Mouse (Mus musculus) adipocyte (in vitro differentiated cells): Measurements from ENCODE around the gene Sel1l2.

Experiments used
- DNase-seq: peaks from one replicate; pipeline ENCODE4 v3.0.0-alpha.2; 2016; ENCODE audit warnings: low spot score

The Sel1l2 gene

GRCm38 (mm10) chr2:140389525-140389924, at the start of gene Sel1l2:
Gene Sel1l2, minus strand, starts transcription at chr2:140389706.
- DNase-seq, result no peak

- DNase-seq, result no peak
Measured at GRCm38 (mm10) chr2:140439081-140439480, 49.6 kb upstream of the Sel1l2 start.

- DNase-seq, result peak; percentile 57
Measured at GRCm38 (mm10) chr2:140427283-140427682, 37.8 kb upstream of the Sel1l2 start.

GRCm38 (mm10) chr2:140425844-140426243, 36.3 kb upstream of the Sel1l2 start:
- DNase-seq, result no peak

DNA sequence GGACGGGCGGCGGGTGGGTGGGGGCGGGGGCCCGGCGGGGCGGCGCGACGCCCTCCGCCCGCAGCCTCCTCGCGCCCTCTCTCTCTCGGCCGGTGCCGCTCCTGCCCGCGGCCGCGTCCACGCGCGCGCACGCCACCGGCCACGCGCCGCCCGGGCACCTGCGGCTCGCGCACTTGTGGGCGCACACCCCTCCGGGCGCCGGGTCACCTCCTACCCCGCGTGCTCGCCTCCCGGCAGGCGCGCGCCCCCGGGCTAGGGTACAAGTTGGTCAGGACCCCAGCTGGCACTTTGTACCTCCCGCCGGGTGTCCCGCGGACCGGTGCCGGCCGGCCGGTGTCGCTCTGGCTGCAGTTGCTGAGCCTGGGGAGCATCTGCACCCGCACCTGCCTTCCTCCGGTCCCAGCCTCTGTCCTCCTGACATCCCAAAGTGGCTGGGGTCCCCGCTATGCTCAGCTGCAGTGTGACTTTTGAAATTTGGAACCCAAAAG, 6.3 kb upstream of the Sel1l2 start:
- no peak for DNase-seq

DNA sequence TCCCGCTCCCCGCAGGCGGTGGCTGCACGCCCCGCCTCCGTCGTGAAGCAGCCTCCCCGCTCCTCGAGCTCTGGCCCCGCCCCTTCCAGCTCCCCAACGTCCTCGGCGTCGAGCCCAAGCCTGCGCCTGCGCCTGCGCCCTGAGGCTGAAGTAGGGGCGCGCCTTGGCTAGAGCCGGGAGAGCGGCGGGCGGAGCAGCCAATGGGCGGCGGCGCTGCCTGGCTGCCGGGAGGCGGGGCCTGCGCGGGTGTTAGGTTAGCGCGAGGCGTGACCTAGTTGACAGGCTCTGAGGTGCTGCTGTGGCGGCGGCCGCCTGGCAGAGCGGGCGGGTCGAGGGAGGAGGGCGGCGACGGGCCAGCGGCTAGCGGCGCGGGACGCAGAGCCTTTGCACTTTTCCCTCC, 5.7 kb upstream of the Sel1l2 start, which contains the start of gene Macrod2:
Macrod2 (plus strand) TSS at position 131 of the 400 bp plus-strand sequence.
- DNase-seq, result peak; percentile 95

DNA sequence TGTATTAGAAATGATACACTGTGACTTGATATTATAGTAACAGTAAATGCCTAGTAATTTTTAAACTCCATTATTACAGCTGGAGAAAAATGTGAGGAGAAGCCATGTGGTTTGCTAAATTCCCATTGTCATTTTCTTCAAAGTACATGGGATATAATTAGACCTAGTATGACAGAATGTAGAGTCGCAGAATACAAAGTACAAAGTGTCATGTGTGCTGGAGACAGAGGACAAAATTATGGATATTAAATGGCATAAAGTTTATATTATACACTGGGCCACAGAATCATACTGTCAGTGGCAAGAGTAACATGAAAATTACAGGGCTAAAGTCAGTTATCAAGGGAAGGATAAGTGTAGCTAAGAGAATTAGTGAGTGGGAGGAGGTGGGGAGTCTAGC, 24.7 kb downstream of the Sel1l2 start:
- no peak for DNase-seq

GRCm38 (mm10) chr2:140359905-140360304, 29.6 kb downstream of the Sel1l2 start:
- DNase-seq, result no peak

DNA sequence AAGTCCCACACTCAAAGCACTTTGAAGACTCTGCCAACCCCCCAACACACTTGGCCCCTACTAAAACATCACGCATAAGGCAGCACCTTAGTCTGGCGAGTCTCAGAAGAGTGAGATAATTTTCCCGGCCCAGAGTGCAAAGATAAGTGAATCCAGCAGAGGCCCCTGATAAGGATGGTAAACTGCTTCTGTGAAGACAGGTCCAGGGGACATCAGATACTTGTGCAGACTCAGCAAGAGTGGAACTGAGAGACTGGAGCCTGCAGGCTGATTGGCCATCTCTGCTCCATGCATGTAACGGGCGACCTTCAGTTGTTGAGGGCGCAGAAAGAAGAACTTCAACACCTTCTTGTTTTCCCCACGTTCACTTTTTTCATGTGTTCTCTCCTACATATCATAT, 47.1 kb downstream of the Sel1l2 start:
- no peak for DNase-seq

DNA sequence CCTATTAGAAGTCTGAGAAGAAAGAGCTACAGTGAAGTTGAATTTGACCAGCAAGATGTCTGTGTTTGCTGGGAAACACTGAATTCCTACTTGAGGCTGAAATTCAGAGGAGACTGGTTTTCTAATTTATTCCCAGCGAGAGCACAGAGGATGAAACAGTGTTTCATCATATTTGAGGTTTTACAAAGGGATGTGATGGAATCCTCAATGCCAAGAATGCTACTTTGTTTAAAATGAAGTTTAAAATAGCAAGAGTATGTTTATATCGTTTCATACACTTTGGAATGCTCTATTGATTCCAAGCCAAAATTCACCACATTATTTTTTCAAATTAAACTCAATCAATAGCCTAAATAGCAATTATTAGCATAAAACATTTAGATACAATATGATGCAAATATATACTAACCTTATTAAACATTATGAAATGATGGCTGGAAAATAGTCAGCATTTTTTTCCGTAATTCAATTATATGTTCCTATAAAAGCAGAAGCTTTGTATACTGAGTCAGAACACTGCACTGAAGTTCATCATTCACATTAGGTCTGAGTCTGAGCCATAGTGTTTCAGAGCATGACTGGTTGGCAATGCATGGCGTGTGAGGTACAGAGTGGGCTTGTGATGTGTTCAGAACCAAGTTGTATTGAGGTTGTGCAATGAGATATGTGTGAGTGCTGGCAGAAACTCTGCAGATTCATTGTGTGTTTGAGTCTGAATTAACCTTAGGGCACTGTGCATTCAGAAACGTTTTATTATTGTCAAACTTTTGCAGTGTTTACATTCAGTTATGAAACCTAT, 58.8 kb downstream of the Sel1l2 start:
- DNase-seq, result no peak

DNA sequence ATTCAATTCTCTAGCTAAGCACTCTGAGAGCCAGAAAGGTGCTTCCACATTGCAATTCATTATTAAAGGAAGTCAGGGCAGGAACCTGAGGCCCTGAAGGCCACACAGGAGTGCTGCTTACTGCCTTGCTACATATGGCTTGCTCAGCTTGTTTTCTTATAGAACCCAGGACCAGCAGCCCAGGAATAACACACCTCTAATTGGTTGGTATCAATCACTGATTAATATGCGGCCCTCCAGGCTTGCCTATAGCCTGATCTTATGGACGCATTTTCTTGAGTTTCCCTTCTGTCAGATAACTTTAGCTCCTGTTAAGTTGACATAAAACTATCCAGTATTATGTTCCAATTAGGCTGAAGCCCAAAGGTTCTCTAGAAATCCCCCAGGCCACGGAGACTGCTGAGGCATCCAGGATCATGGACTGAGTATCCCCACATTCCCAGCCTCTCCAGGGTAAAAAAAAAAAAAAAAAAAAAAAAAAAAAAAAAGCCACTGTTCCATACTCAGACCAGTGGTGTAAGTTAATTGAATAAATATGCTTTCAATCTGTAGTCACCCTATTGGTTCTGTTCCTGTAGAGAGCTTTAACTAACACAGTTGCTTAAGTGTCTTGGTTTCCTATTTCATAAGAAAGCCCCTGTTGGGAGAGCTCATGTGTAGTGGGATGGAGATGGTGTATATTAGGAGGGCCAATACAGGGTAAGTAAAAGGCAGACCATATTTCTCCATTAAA, 86.4 kb downstream of the Sel1l2 start:
- DNase-seq, result no peak

DNA sequence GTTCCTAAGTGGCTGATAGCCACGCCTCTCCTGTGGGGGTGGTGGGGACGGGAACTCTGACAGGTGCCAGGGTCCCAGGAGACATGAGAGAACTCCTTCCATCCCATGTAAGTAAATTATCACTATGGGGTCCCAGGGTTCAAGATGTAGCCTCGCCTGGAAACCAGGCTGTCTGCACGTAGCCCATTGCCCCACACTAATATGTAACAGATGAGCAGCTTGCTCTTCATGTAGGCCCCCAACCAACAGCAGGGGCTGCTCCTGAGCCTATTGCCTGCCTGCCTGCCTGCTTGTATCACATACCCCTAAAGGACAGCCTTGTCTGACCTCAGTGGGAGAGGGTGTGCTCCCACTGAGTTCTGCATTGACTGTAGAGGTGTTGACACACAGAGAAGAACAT, 92.4 kb downstream of the Sel1l2 start:
- DNase-seq, result no peak

DNA sequence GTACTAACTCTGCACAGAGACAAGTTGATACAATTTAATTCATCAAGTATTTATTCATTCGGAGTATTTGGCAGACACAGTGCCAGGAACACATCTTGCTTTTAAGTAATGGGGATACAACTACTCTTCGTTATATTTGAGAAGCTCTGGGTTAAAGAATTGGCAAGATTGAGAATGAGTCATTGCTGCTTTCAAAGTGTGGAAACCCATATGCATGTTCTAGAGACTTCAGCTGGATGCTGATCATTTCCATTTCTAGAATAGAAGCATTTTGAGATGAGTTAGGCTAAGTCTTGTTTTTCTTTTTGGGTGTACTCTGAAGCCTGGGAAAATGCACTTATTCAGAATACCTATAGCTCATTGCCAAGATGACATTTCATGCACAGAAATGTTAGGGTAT, 95.7 kb downstream of the Sel1l2 start:
- DNase-seq, result no peak

DNA sequence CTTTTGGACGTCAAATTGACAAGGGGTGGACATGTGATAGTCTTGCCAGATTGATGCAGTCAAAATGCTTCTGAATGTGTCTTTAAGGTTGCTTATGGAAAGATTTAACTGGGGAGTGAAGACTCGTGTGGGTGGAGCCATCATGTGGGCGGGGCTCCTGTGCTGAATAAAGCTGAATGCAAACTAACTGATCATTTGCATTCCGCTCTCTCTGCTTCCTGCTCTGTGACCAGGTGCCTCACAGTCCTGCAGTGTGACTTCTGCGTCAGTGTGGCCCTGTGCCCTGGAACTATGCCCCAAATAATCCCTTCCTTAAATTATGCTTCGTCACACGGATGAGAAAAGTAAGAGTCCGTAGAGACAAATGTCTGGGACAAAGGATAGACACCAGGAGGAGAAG, 108.7 kb downstream of the Sel1l2 start:
- no peak for DNase-seq

GRCm38 (mm10) chr2:140255595-140256141, 133.8 kb downstream of the Sel1l2 start:
- DNase-seq, result no peak

- no peak for DNase-seq
Measured at GRCm38 (mm10) chr2:140254256-140254655, 135.2 kb downstream of the Sel1l2 start.

- no peak for DNase-seq
Measured at GRCm38 (mm10) chr2:140243105-140243504, 146.4 kb downstream of the Sel1l2 start.

DNA sequence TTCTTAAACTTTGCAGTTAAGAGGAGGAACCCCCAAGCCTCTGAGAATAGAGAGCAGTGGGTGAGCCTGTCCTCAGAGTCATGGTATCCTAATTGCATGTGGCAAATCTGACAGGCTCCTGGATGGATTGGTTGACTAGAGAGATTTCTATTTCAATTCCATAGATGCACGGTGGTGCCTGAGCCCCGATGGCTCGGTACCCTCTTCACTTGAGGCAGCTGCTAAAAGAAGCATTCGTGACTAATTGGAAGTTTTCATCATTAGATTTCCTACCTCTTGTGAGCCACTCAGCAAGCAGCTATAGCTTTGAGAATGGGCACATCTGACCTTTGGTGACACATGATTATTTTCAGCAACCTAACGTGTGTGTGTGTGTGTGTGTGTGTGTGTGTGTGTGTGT, 147.1 kb downstream of the Sel1l2 start:
- no peak for DNase-seq

DNA sequence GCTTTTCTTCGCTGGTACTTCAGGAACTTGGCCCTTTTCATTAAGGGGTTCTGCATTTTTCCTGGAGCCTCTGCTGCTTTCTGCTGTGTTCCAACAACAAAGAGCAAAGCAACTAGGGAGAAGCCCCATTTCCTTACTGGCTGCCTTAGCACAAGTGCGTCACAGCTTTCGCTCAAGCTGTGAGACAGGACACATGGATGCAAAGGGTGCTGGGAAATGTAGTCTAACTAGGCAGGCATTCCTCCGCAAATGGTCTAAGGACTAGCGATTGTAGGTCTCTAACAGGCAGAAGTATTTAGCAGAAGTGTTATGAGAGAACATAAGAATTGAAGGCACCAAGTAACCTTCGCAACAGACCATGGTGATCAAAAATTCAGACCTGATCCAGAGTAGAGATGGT, 152.3 kb downstream of the Sel1l2 start:
- no peak for DNase-seq

DNA sequence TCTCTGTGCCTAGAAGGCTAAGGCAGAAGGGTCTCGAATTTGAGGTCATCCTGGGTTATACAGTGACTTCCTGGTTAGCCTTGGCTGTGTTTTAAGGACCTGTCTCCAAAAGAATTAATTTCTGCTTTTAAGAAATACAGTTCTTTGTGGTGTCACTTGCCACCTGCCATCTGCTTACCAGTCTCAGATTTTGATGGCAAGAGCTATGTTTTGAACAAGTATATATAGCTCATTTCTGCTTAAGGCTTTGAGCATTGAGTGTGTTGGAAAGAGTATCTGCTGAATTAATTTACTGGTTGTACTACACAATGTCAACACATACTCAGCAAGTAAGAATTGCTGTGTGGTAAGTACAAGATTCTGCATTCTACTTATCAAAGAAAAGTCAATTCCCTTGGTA, 159.2 kb downstream of the Sel1l2 start:
- DNase-seq, result no peak

DNA sequence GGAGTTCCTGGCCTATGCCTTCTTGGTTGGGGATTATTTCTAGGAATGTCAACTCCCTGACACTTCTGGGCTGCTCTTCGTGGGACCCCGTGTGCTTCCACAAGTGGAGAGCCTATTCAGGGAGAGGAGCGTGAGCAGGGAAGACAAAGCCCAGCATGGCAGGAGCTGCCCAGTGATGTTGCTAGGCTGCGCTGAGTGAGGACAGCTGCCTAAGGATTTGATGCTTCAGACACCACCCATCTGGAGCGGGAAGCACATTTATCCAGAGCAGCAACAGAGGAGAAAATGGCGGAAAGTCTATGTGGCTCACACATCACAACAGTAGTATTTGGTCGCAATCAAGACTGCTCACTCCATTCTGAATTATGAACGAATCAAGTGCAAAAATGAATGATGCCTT, 169.2 kb downstream of the Sel1l2 start:
- no peak for DNase-seq

GRCm38 (mm10) chr2:140215965-140216364, 173.5 kb downstream of the Sel1l2 start:
- DNase-seq, result no peak

- DNase-seq, result no peak
Measured at GRCm38 (mm10) chr2:140215415-140215814, 174.1 kb downstream of the Sel1l2 start.
